Mouse (Mus musculus): ENCODE results near the gene Zmat5. TPM values are rescaled to one million over a fixed set of nuclear protein-coding genes. Genes with fewer than 3 reads are reported as not detected.

Zmat5 gene
- polyA plus RNA-seq, 1 experiment from 2014 or later, result 62.8 TPM

Other genes with a start within 250 kb of the Zmat5 start
- 23.8 and 25.1 TPM in 2 replicates for gene Mtmr3, start 109.8 kb upstream of the Zmat5 start, polyA plus RNA-seq (2015; fragmentation: Nextera tagmentation; extraction: Ambion mirVana)
- gene Gm11032, start 84.6 kb upstream of the Zmat5 start, polyA plus RNA-seq (2015; fragmentation: Nextera tagmentation; extraction: Ambion mirVana), result not detected in 2 replicates
- 31.5 and 36.5 TPM in 2 replicates for gene Ascc2, start 66.9 kb upstream of the Zmat5 start, polyA plus RNA-seq (2015; fragmentation: Nextera tagmentation; extraction: Ambion mirVana)
- gene Uqcr10, start 336 bp upstream of the Zmat5 start, polyA plus RNA-seq (2015; fragmentation: Nextera tagmentation; extraction: Ambion mirVana), result 920 and 1,051 TPM in 2 replicates
- gene Cabp7, start 42.1 kb downstream of the Zmat5 start, polyA plus RNA-seq (2015; fragmentation: Nextera tagmentation; extraction: Ambion mirVana), result 0.17 and 0.32 TPM in 2 replicates
- gene Nf2, start 144.9 kb downstream of the Zmat5 start, polyA plus RNA-seq (2015; fragmentation: Nextera tagmentation; extraction: Ambion mirVana), result 38.6 and 48.1 TPM in 2 replicates
- 64.1 and 68.6 TPM in 2 replicates for gene Nipsnap1, start 169.3 kb downstream of the Zmat5 start, polyA plus RNA-seq (2015; fragmentation: Nextera tagmentation; extraction: Ambion mirVana)
- 30.4 and 31.9 TPM in 2 replicates for gene Thoc5, start 190.6 kb downstream of the Zmat5 start, polyA plus RNA-seq (2015; fragmentation: Nextera tagmentation; extraction: Ambion mirVana)
- 0.50 and 0.75 TPM in 2 replicates for gene Nefh, start 243.4 kb downstream of the Zmat5 start, polyA plus RNA-seq (2015; fragmentation: Nextera tagmentation; extraction: Ambion mirVana)

Data from stomach, embryonic 15.5 days (tissue).